14 mouse cellular contexts compared by ENCODE assay signal in genomic region chr17:10209154-10209777, GRCm38 (mm10).
DNase-seq lines count a peak whose midpoint lies in the region; ATAC-seq and TF ChIP-seq lines count a peak whose summit lies in the region.
"Had no signal": no experiment of that assay in that cellular context is flagged by ENCODE, and none has a peak within 500 bp of the region (broad histone marks: within the 10 kb centered on the region; RNA-seq: fewer than 3 reads in every experiment).

No protein-coding gene starts in this region.

- intact Hi-C loops in left cerebral cortex, adult 2 months (cut with DNase I) = loop anchor here (10.0 kb wide), 1 partner anchor 286 kb away; no protein-coding TSS in a partner anchor

- no peak for DNase-seq in forebrain, embryonic 11.5 days (ENCODE audit: low spot score)
- no peak for DNase-seq in midbrain, embryonic 11.5 days (ENCODE audit: low spot score, missing footprints)
- no peak for DNase-seq in forebrain, postnatal 0 days
- peak; percentile 55 for DNase-seq in retina, embryonic 14.5 days (ENCODE audit: low spot score)
- DNase-seq in frontal cortex, postnatal 25 days (ENCODE audit: low spot score in 2 of 2) = no peak
- no peak for DNase-seq in left cerebral cortex, adult 2 months (ENCODE audit: extremely low spot score in 1 of 2, low spot score in 2 of 2)
- DNase-seq: adrenal gland, adult 8-10 months; kidney, postnatal 10 days; layer of hippocampus, postnatal 36 days; liver, postnatal 0 days had no signal

- H3K27me3 ChIP-seq in forebrain, embryonic 12.5 days = no peaks in the 10 kb centered on the region
- H3K27me3 ChIP-seq in forebrain, embryonic 11.5 days (ENCODE audit: control insufficient read depth, insufficient read depth, low read length) = no peaks in the 10 kb centered on the region
- H3K27me3 ChIP-seq in midbrain, embryonic 11.5 days (ENCODE audit: control insufficient read depth, insufficient read depth, low read length) = no peaks in the 10 kb centered on the region
- no peaks in the 10 kb centered on the region for H3K27me3 ChIP-seq in midbrain, embryonic 15.5 days (replicated peaks)
- H3K27me3 ChIP-seq in forebrain, postnatal 0 days (ENCODE audit: insufficient read depth, low read length) = no peaks in the 10 kb centered on the region
- H3K27me3 ChIP-seq: heart, embryonic 15.5 days had no signal

- 22% methylated on average over 12 of the region's 12 CpGs for WGBS in forebrain, embryonic 12.5 days
- WGBS in forebrain, embryonic 11.5 days = 23% methylated on average over 12 of the region's 12 CpGs
- 20% methylated on average over 12 of the region's 12 CpGs for WGBS in midbrain, embryonic 11.5 days
- 14% methylated on average over 12 of the region's 12 CpGs for WGBS in midbrain, embryonic 15.5 days
- 27% methylated on average over 12 of the region's 12 CpGs for WGBS in forebrain, postnatal 0 days

- H3K27ac ChIP-seq in forebrain, embryonic 12.5 days = peak overlapping the region; percentile 37; the same call in 1 of the 2 replicates
- no peak overlapping the region for H3K27ac ChIP-seq in forebrain, embryonic 11.5 days (ENCODE audit: low read depth, low read length)
- no peak overlapping the region for H3K27ac ChIP-seq in midbrain, embryonic 11.5 days (ENCODE audit: low read depth, low read length)
- no peak overlapping the region for H3K27ac ChIP-seq in midbrain, embryonic 15.5 days
- H3K27ac ChIP-seq in forebrain, postnatal 0 days (ENCODE audit: low read depth, low read length) = no peak overlapping the region
- no peak overlapping the region for H3K27ac ChIP-seq in left cerebral cortex, adult 2 months
- H3K27ac ChIP-seq: heart, embryonic 15.5 days; macrophage had no signal

- peaks cover 5% of the 10 kb centered on the region for H3K4me1 ChIP-seq in forebrain, embryonic 12.5 days
- H3K4me1 ChIP-seq in forebrain, embryonic 11.5 days (replicated peaks; ENCODE audit: control insufficient read depth, insufficient read depth, low read length) = no peaks in the 10 kb centered on the region
- peaks cover 2% of the 10 kb centered on the region; the same call in 1 of the 2 replicates for H3K4me1 ChIP-seq in midbrain, embryonic 11.5 days (ENCODE audit: control insufficient read depth, insufficient read depth, low read length)
- peaks cover 5% of the 10 kb centered on the region; the same call in 1 of the 2 replicates for H3K4me1 ChIP-seq in midbrain, embryonic 15.5 days
- 0 out of 2 replicates have a peak, but pooled peaks cover 5% of the 10 kb centered on the region for H3K4me1 ChIP-seq in forebrain, postnatal 0 days (ENCODE audit: insufficient read depth)
- H3K4me1 ChIP-seq: heart, embryonic 15.5 days had no signal

- H3K9me3 ChIP-seq in forebrain, embryonic 12.5 days = no peaks in the 10 kb centered on the region
- no peaks in the 10 kb centered on the region for H3K9me3 ChIP-seq in forebrain, embryonic 11.5 days (ENCODE audit: control insufficient read depth, low read length)
- H3K9me3 ChIP-seq in midbrain, embryonic 11.5 days (ENCODE audit: control insufficient read depth, low read length) = no peaks in the 10 kb centered on the region
- no peaks in the 10 kb centered on the region for H3K9me3 ChIP-seq in midbrain, embryonic 15.5 days
- no peaks in the 10 kb centered on the region for H3K9me3 ChIP-seq in forebrain, postnatal 0 days (ENCODE audit: low read length)
- H3K9me3 ChIP-seq: heart, embryonic 15.5 days had no signal

- ATAC-seq in forebrain, embryonic 12.5 days (ENCODE audit: low FRiP score) = no peak
- no peak for ATAC-seq in forebrain, embryonic 11.5 days (replicated peaks; ENCODE audit: low FRiP score)
- peak; percentile 40; the same call in 1 of the 2 replicates for ATAC-seq in midbrain, embryonic 11.5 days (ENCODE audit: low FRiP score)
- ATAC-seq in midbrain, embryonic 15.5 days (replicated peaks) = no peak
- ATAC-seq in forebrain, postnatal 0 days = 0 out of 2 replicates have a peak, but pooled peaks have one; percentile 2
- ATAC-seq: liver, postnatal 0 days had no signal

- H3K9ac ChIP-seq in forebrain, embryonic 12.5 days = no peak overlapping the region
- H3K9ac ChIP-seq in forebrain, embryonic 11.5 days (ENCODE audit: low read length) = no peak overlapping the region
- H3K9ac ChIP-seq in midbrain, embryonic 11.5 days (ENCODE audit: low read length) = no peak overlapping the region
- H3K9ac ChIP-seq in midbrain, embryonic 15.5 days = no peak overlapping the region
- H3K9ac ChIP-seq in forebrain, postnatal 0 days = no peak overlapping the region
- H3K9ac ChIP-seq: heart, embryonic 15.5 days; liver, postnatal 0 days had no signal

- H3K36me3 ChIP-seq in forebrain, embryonic 12.5 days (replicated peaks) = peaks cover 24% of the 10 kb centered on the region
- no peaks in the 10 kb centered on the region; the same call in 1 of the 2 replicates for H3K36me3 ChIP-seq in forebrain, embryonic 11.5 days (ENCODE audit: control insufficient read depth, insufficient read depth, low read length)
- H3K36me3 ChIP-seq in midbrain, embryonic 11.5 days (ENCODE audit: control insufficient read depth, insufficient read depth, low read length) = 0 out of 2 replicates have a peak, but pooled peaks cover 3% of the 10 kb centered on the region
- no peaks in the 10 kb centered on the region for H3K36me3 ChIP-seq in midbrain, embryonic 15.5 days (replicated peaks)
- H3K36me3 ChIP-seq in forebrain, postnatal 0 days (ENCODE audit: insufficient read depth) = no peaks in the 10 kb centered on the region

- H3K4me3 ChIP-seq in forebrain, embryonic 12.5 days (replicated peaks) = no peak overlapping the region
- H3K4me3 ChIP-seq in forebrain, embryonic 11.5 days (ENCODE audit: low read depth, low read length) = no peak overlapping the region
- no peak overlapping the region for H3K4me3 ChIP-seq in midbrain, embryonic 11.5 days (ENCODE audit: low read depth, low read length)
- no peak overlapping the region for H3K4me3 ChIP-seq in midbrain, embryonic 15.5 days
- no peak overlapping the region for H3K4me3 ChIP-seq in forebrain, postnatal 0 days (ENCODE audit: low read depth, low read length)
- no peak overlapping the region for H3K4me3 ChIP-seq in left cerebral cortex, adult 2 months
- H3K4me3 ChIP-seq: heart, embryonic 15.5 days had no signal

- H3K4me2 ChIP-seq in forebrain, embryonic 12.5 days = no peak overlapping the region
- H3K4me2 ChIP-seq in forebrain, embryonic 11.5 days (ENCODE audit: low read depth, low read length, severe bottlenecking) = no peak overlapping the region
- no peak overlapping the region for H3K4me2 ChIP-seq in midbrain, embryonic 11.5 days
- no peak overlapping the region for H3K4me2 ChIP-seq in midbrain, embryonic 15.5 days
- no peak overlapping the region for H3K4me2 ChIP-seq in forebrain, postnatal 0 days (ENCODE audit: low read depth)
- H3K4me2 ChIP-seq: heart, embryonic 15.5 days had no signal

- no peak for TF ChIP-seq CTCF in forebrain, postnatal 0 days (IDR thresholded peaks at IDR 0.05; ENCODE audit: low read depth)
- TF ChIP-seq CTCF in left cerebral cortex, adult 2 months (IDR thresholded peaks at IDR 0.05) = no peak

Comparison
In these comparisons a context has a peak if more than half of its experiments do, and no peak if none do; other contexts are left out.
1. ATAC-seq: peak in midbrain, embryonic 11.5 days (single experiment) and forebrain, postnatal 0 days (single experiment); none in forebrain, embryonic 12.5 days (single experiment), forebrain, embryonic 11.5 days (single experiment) and midbrain, embryonic 15.5 days (single experiment).